Mouse (Mus musculus) MEL (cell line): ENCODE measurements around the gene Bmt2.

ENCODE experiments used
- BHLHE40 ChIP-seq: IDR thresholded peaks from 2 replicates; pipeline ENCODE4 v1.6.1; 2012; ENCODE audit warnings: low read depth, mild to moderate bottlenecking, inconsistent platforms, low read length, improper control_type of control experiment, borderline replicate concordance
- CTCF ChIP-seq, 3 experiments: IDR thresholded peaks in 2 of 3; conservative IDR thresholded peaks in 1 of 3; 2 replicates each; pipeline ENCODE4 v1.5.1; 2011 to 2012; ENCODE audit warnings: low read length in 3 of 3, low read depth in 2 of 3, mild to moderate bottlenecking in 2 of 3, improper control_type of control experiment in 1 of 3, inconsistent platforms in 1 of 3, mixed read lengths in 1 of 3, moderate library complexity in 1 of 3; ENCODE audit not compliant: control insufficient read depth in 1 of 3, insufficient read depth in 1 of 3, poor library complexity in 1 of 3, severe bottlenecking in 1 of 3
- EP300 ChIP-seq, 2 experiments: IDR thresholded peaks; 2 replicates each; pipeline ENCODE4 v1.6.1; 2011; ENCODE audit warnings: improper control_type of control experiment in 2 of 2, low read length in 2 of 2, low read depth in 1 of 2, mild to moderate bottlenecking in 1 of 2
- GATA1 ChIP-seq: IDR thresholded peaks from 2 replicates; pipeline ENCODE4 v1.6.1; 2011; ENCODE audit warnings: low read depth, low read length, improper control_type of control experiment
- KAT2A ChIP-seq: conservative IDR thresholded peaks from 2 replicates; pipeline ENCODE4 v1.6.1; 2012; ENCODE audit warnings: low read depth, low read length, improper control_type of control experiment, inconsistent platforms
- NRF1 ChIP-seq: IDR thresholded peaks from 2 replicates; pipeline ENCODE4 v1.6.1; 2014; ENCODE audit warnings: low read depth, mild to moderate bottlenecking, inconsistent platforms, low read length, improper control_type of control experiment, moderate library complexity; ENCODE audit not compliant: poor library complexity, insufficient read depth, severe bottlenecking
- TBP ChIP-seq: IDR thresholded peaks from 2 replicates; pipeline ENCODE4 v1.8.0; 2011; ENCODE audit warnings: low read depth, low read length, improper control_type of control experiment
- TCF12 ChIP-seq: IDR thresholded peaks from 2 replicates; pipeline ENCODE4 v1.6.1; 2014; ENCODE audit warnings: low read depth, mild to moderate bottlenecking, inconsistent platforms, low read length, improper control_type of control experiment, moderate library complexity

DNA sequence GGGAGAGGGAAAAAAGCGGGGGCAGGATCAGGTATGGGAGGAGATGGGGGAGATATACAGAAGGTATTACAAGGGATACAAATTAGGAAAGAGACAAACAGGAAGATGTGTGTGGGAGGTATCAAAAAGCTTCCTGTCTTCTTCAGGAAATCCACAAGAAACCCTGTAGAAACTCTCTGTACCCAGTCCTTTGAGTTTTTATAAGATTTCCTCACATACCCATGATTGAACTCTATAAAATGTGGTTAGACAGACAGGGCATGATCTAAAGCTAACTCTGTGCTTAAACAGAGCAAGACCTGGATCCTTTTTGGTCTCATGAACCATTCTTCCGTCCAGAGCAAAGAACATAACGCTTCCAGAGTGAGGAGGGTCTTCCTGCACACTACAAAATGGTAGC, 26.9 kb downstream of the Bmt2 start:
- TF ChIP-seq TCF12 (no peak), NRF1 (no peak), BHLHE40 (no peak), TBP (no peak), EP300 (IDR thresholded peaks at IDR 0.05; ENCODE audit: low read depth in 1 of 2, low read length in 2 of 2) (no peak), CTCF (IDR thresholded peaks at IDR 0.05 in 2 of 3, conservative IDR thresholded peaks at IDR 0.05 in 1 of 3; ENCODE audit: control insufficient read depth in 1 of 3, insufficient read depth in 1 of 3, low read depth in 2 of 3, low read length in 3 of 3, poor library complexity in 1 of 3, severe bottlenecking in 1 of 3) (no peak), GATA1 (no peak), KAT2A (no peak)
